Mouse (Mus musculus) CD4-positive helper T cell, adult 2 months (primary cell): ENCODE measurements around the gene Usp3.

Source experiments
- DNase-seq: peaks from one replicate; pipeline ENCODE4 v3.0.0-alpha.2; 2012; ENCODE audit warnings: low read depth, missing footprints, low spot score

Gene Usp3

DNA sequence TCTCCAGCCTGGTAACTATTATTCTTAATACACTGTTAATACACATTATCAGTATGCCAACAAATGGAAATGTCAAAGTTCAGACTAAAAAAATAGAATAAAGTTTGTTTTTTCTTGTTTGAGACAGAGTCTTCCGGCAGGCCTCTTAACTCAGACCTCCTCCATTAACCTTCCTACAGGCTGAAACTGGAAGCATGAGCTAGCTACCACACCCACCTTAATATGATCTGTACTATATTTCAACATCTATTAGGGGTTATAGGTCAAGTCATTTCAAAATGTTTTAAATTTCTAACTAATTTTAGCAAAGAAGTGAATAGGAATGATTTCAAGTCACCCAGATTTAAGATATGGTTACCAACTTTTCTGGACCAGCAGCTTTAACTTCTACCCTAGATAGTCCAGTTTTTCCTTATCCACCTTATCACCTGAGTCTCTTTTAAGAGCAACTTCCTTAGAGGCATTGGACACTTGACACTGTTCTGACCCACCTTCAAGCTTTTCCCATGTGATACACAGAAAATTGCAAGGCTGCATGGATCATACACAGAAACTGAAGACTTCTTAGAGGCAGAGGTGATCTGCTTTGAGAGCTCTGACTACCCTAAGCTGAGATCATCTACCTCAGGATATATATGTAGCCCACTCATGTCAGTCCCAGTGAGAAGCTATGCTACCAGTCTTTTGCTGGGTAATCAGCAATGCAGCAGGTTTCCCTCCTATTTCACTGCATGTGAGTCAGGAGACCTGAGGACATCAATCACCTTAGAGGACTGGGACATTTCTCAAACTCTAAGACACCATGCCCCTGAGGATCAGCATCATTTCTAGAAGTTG is 17.7 kb downstream of the Usp3 start:
- no peak for DNase-seq

DNA sequence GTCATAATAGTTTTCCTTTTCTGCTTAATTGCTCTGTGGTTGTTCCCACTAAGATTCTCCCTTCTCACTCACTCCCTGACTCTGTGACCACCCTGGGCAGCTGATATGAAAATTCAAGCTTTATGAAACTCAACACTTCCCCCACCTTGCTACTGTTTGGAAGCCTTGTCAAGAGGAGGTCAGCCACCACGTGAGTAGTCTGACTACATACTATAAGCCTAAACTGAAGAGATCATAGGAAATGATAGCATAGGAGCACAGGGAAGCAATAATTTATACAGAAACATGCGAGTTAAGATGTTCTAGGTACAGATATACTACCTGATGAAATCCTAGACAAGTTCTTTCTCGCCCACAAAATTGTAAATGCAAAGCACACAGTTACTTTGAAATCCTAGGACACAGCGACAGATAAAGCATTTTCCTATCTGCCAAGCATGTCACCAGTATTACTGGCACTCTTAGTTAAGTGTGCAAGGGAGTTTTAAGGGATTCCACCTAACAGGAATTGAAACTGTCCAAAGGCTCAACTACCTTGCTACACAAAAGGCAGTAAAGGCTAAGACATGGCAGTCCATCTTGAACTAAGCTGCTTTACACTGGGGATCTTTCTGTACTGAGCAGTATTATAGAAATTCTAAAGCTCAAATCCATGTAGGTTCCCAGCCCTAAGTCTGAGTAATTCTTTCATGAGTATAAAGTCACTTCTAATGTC is 20.8 kb downstream of the Usp3 start:
- no peak for DNase-seq

DNA sequence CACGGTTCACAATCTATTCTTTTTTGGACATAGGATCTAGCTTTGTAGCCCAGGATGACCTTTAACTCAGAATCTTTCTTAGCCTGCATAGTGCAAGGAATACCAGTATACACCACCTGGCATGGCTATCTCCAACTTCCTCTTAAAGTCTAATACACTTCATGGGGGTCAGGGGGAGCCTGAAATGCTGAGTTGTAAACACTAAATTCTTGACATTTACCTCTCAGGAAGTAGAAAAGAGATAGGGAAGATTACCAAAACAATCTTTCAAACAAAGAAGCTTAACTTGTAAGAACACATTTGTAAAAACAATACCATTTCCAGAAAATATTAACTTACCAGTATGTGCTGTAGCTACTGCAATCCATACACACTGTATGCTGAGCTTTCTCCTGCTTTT is 30.7 kb downstream of the Usp3 start:
- DNase-seq, result no peak

DNA sequence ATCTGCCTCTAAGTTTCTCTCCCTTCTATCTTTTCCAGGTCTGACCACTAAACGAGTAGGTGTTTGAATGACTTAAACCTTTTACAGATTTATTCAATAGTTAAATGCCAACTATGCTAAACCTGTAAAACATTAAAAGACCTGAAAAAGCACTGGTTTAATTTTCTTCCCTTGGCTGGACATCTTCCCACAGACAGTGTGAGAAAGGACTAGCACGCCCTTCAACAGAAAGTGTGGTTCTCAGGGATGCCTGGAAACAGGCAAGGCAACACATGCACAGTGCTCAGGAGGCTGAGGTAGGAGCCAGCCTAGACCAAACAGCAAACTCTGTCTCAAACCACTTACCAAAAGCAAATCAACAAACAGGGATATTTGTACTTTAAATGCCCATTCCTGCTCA is 31.4 kb downstream of the Usp3 start:
- DNase-seq, result no peak

DNA sequence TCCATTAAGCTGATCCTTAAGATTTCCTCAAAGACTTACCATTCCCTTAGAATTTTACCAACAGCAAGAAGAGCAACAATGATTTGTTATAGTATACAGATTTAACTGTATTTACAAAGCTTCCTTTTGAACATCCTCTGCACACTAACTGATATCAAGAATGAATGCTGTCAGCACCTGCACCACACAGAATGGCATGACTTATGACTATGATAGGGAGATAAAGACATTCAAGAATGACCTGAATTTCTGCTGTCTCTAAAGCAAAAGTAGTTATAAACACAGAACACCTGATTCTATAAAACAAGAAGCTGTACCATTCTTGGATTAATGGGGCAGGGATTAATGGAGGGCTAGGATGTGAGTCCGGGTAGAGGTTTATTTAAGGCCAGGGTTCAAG is 32.2 kb downstream of the Usp3 start:
- peak; percentile 28 for DNase-seq

DNA sequence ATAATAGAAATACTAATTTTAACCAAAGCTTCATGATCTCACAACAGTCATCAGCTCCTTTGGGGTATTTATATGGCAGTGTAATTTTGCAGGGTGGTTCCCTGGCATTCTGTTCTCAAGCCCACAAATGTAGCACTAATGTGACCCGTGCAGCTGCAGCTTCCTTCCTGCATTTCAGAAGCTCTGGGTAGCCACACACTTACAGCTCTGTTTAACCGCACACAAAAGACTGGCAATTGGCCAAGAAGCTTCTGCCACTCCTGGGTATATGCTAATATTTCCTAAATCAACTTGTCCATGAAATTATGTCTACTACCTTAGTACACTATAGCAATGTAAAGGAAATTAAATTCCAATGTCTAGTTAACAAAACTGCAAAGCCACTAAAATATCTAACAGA is 32.6 kb downstream of the Usp3 start:
- peak; percentile 53 for DNase-seq

DNA sequence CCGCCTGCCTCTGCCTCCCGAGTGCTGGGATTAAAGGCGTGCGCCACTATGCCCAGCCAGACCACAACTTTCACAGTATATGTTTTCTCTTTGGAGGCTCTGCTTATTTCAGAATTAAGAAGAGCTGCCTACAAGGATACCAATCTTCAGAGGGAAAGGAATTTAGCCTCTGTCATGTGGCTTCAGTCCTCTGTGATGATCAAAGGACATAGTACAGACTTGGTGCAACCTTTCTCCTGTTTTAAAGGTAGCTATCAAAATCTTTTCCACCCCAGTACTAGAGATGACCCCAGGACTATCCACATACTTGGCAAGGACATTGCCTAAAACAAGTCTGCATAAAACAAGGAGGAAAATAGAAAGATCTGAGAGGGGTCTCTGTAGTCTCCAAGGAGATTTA is 34.0 kb downstream of the Usp3 start:
- DNase-seq, result no peak

DNA sequence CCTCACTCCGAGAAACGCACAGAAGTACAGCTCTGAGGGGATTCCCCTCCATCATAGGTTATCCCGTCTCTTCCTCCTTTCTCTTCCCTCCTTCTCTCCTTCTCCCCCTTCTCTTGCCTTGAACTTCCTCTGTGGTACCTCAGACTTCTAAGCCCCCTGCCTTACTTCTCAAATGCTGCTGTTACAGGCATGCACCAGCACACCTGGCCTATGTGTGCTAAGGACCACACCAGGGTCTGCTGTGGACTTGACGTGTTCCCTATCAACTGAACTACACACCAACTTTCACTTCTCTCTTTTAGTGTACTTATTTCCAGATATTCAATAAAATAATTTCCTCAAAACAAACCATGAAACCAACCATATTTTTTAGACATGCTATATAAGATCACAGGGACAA is 50.2 kb downstream of the Usp3 start:
- no peak for DNase-seq

DNA sequence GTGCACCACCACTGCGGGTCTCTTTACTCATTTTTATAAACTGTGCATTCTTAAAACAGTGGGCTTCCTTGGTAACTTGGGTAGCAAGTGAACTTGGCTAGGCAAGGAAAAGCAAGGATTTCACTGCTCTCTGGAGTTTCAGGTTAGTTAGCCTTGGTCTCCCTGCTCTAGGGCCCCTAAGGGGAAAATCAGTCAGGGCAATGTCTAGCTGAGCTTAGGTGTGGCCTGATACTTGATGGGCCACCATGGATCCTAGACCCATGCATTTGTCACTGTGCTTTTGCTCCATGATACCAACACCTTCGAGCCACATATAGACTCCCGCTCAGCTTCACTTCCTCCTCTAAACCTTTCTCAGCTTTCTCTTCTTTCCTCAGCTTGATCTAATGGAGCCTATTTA is 71.3 kb downstream of the Usp3 start:
- no peak for DNase-seq

DNA sequence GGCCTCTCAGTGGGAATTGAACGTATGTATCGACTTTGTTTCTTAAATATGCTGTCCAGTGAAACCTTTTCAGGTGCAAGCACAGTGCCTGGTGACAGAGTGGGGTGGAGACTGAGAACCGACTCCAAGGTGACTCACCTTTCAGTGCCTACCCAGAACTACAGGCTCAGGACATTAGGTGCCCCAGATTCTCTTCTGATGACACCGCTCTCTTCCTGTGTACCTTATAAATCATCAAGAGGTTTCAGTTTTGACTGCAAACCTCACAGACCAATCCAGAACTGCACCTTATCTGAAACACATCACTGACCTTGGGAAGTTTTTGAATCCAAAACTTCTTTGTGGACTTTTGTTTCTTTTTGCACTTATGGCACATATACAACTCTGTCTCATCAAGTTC is 72.6 kb downstream of the Usp3 start:
- no peak for DNase-seq

DNA sequence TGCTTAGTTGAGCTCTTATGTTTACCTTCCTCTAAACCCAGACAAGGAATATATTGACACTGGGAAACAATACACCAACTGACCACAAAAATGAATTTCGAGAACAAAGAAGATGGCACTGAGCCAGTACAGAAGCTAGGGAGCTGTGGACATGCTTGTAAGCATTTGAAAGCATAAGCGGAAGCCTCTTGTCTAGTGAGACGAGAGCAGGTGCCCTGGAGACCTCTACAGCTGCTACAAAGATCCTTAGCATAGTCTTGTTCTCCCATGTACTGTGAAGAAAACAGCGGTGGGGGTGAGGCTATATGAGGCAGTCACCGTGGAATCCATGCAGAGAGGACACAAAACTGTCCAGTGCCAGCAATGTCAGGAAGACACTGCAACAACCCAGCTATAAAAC is 74.0 kb downstream of the Usp3 start:
- no peak for DNase-seq

DNA sequence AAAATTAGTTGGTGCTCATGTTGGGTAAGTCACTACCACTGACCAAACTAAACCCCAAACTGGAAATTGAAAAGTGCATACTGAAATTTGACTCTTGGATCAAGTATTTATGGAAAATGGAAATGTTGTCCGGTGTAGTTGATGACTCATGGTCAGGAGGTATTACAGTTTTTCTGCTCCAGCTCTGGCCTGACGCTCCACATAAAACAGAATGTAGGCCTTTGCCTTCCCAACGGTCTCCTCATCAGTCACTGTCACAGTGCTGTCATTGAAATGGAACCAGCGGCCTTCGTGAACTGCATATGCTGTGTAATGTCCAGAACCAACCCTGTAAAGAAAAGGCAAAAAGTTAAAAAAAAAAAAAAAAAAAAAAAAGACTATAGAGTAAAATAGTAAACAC is 74.7 kb downstream of the Usp3 start:
- no peak for DNase-seq

DNA sequence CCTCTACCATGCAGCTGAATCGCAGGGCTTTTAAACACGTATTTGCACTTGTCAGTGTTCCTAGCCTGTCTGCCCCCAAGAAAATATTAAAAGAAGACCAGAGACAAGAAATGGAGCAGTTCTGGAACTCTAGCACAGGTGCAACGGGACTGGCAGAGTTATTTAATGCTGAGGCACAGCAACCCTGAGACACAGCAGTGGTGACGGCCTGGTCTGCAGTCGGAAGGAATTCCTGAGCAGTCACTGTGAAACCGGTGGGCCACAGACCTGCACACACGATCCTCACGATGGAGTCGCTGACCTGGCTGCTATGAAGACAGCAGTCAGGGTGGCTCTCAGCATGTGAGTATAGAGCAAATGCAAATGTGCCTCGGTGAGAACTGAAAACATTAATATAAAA is 75.2 kb downstream of the Usp3 start:
- DNase-seq, result no peak

DNA sequence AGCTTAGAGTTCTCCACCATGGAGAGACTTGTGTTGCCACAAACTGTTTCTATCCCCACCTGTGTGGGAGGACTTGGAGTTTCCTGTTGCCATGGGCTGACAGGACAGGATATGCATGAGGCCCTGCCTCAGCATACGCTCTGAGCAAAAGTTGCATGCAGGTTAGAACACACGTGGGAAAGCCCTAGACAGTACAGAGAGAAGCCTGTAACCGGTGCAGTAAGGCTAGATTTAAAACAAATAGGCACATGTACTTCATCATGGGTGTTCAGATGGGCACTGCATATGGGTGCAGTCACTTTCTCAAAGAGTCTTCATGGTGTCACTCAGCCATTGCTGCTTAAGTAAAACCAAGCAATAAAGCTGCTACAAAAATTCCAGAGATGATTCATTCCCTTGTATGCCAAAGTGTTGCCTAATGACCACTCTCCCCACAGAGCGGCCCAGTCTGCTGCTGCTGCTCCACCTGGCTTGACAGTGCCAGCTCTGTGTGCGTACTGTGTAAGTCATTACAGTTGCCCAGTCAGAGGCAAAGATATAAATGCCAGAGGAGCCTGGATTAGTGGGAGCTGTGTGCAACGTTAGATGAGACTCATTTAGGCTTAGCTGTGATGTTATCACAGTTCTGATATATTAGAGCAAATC is 76.5 kb downstream of the Usp3 start:
- no peak for DNase-seq

DNA sequence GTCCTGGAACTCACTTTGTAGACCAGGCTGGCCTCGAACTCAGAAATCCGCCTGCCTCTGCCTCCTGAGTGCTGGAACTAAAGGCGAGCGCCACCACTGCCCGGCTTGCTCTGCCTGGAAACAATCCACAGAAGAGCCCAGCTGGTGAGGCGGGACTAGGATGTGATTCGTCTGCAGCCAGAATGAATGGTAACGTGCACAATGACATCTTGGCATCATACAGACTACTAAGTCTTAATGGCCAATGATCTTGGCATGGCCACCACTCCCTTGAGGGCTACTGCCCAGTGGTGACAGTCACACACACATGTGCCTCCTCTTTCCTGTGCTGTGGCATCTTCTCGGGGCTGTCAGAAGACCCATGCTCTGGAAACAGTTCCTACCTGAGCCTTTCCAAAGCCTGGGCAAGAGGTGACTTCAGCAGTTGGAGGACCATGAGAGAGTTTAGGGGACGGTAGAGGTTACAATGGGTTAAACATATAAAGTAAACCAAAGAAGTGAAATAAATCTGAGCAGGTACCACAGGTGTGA is 77.2 kb downstream of the Usp3 start:
- no peak for DNase-seq

DNA sequence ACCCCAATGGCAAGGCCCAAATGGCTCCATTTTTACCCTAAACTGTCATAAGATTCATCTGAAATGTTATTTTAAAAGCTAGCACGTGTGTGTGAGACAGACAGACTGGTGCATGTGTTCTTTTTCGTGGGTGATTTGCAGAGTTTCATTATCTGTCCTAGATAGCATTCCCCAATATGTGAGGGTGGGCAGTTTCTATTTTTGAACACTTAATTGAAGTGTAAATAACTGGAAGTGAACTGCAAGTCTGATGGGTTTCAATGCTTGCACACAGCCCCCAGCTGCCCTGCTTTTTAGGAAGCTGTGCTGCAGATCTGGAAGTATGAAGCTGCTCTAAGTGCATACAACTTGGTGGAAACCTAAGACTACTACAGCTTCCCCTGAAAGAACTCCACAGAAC is 77.8 kb downstream of the Usp3 start:
- DNase-seq, result no peak

DNA sequence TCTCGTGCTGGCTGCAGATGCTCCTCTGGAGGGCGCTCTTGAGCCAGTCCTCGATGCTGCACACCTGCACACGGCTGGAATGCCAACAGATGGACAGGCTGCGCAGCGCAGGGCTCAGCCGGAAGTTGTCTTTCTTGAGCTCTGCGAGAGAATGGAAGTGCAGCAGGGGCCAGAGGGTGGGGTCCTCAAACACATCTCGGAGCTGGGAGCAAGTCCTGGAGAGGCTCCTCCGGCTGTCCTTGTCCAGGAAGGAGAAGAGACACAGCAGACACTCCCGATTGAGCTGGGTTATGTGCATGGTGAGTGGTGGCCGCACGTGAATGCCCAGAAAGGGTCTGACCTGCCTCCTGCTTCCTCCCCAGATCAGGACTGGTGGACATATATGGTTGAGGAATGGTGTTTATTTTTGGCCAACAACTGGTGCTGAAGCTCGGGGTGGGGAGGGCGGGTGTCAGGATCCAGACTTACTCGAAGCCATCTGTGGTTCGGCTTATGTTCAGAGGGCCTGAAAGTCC is 78.6 kb downstream of the Usp3 start, which contains the start of gene Fbxl22:
Gene Fbxl22 (minus strand): TSS at position 338 of the 515 bp plus-strand sequence.
- peak; percentile 49 for DNase-seq

DNA sequence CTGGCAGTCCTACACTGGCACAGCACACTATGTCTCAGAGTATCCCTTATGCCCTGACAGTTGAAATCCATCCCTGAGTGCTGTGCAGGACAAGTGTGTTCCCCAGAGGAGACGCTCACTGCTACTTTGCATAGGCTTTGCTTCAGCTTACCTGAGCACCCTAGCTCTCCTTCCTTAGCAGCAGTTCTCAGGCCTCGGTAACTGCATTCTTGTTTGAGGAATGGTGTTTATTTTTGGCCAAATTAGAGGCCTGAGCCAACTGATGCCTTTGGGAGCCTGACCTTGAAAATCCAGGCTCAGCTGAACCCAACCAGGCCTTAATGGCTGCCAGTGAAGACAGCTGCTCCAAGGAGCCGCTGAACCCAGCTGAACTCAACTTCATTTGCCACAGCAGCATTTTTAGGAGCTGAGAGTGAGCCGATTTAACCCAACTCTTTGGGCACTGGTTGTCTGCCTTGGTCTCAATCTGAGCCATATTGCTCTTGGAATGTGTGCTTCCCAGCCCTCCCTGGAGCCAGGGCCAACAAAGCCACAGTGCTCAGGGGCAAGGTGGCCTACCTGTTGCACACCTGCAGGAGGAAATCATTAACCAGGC is 79.2 kb downstream of the Usp3 start:
- no peak for DNase-seq

DNA sequence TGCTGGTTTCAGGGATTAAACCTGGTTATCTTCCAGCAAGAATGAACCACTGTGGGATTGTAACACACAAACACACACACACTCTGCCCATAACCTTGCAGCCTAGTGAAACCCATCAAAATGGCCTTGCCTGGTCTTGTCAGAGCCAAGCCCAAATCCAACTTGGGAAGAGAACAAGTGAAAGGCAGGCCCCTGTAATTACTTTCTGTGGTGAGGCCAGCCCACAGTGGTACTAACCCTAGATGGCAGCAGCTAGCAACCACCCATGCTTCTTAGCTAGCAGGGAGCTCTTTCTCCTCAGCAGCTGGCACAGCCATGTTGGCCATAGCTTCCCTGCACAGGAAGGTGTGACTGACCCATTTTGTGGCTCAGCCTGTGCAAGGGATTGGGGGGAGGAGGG is 79.8 kb downstream of the Usp3 start:
- DNase-seq, result peak; percentile 55

DNA sequence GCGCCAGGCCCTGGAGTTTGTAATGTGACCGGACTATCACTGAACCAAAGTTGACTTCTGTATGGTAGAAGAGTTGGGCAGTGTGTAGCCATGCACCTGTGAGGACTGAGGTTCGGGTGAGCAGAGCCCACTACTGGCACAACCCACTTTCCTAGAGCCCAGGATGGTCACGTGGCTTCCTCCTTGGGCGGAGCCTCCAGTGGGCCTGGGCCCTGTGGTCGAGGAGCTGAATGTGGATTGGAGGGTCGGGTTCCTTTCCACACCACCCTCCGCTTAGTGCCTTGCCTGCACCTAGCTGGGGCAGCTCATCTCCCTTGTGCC is 80.6 kb downstream of the Usp3 start:
- DNase-seq, result peak; percentile 89

DNA sequence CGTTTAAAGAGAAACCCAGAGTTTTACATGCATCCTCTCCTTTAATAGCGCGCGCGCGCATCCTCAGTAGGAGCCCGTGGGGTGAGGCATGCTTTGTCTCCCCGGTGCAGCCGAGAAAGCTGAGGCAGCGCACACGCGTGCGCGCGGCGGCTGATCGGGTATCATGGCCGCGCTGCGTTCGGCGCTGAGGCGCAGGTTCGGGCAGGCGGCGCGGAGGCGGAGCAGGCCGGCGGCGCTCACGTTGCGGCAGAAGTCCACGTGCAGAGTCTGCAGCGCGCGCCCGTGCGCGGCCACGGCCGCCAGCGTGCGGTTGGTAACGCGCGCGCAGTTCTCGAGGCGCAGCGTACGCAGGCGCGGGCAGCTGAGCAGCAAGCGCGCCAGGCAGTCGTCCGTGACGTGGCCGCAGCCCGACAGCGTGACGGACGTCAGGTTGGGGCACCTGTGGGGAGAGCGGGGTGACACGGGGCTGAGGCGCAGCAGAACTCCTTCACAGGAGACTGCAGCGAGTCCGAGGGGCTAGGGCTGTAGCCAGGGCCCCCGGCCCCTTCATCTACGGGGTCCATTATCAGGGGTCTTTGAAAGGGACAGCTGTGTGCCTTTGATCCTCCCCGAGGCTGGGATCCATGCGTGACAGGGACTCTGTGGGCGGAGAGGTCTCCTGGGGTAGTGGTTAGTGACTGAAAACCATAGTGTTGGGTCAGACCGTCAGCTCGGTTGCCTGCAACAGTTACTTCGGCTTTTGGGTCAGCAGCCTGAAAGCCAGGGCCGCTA is 81.2 kb downstream of the Usp3 start:
- peak; percentile 99 for DNase-seq
